Mouse (Mus musculus) heart, adult 2 months (tissue): Measurements from ENCODE around the gene Tbc1d16. TPM values are rescaled to one million over a fixed set of nuclear protein-coding genes. Genes with fewer than 3 reads are reported as not detected.
"Not testable (repeated sequence)": the region's sequence is repeated elsewhere in the genome, so short reads cannot be mapped to it uniquely, and the experiment has no call there.

Experiments
- DNase-seq, 2 experiments: peaks; one replicate each; pipeline ENCODE4 v3.0.0; 2021
- H3K27ac ChIP-seq: fragments of 200-600 bp; 2 replicates; pipeline ENCODE4 v1.8.1; 2022
- H3K27me3 ChIP-seq: fragments of 200-500 bp; 2 replicates; pipeline ENCODE4 v1.6.1; 2012; ENCODE audit warnings: mild to moderate bottlenecking, low read length, inconsistent platforms, mixed read lengths; ENCODE audit not compliant: control insufficient read depth, insufficient read depth
- H3K36me3 ChIP-seq: fragments of 200-500 bp; 2 replicates; pipeline ENCODE4 v1.6.1; 2012; ENCODE audit warnings: low read length, inconsistent platforms; ENCODE audit not compliant: control insufficient read depth, insufficient read depth
- H3K4me1 ChIP-seq: fragments of 200-500 bp; 2 replicates; pipeline ENCODE4 v1.6.1; 2011; ENCODE audit warnings: low read length; ENCODE audit not compliant: control insufficient read depth, insufficient read depth
- H3K4me3 ChIP-seq: fragments of 200-600 bp; 2 replicates; pipeline ENCODE4 v1.8.1; 2022
- H3K79me2 ChIP-seq: fragments of 200-500 bp; replicated peaks from 2 replicates; pipeline ENCODE4 v1.6.1; 2012; ENCODE audit warnings: mild to moderate bottlenecking, inconsistent platforms, low read length, moderate library complexity, mixed read lengths; ENCODE audit not compliant: control insufficient read depth, insufficient read depth
- H3K9ac ChIP-seq: fragments of 200-500 bp; 2 replicates; pipeline ENCODE4 v1.6.1; 2012; ENCODE audit warnings: low read depth, mild to moderate bottlenecking, control low read depth, inconsistent platforms, low read length, mixed read lengths
- CTCF ChIP-seq: fragments of 200-600 bp; IDR thresholded peaks from 2 replicates; pipeline ENCODE4 v1.8.1; 2022; ENCODE audit warnings: antibody characterized with exemption, mild to moderate bottlenecking, moderate library complexity
- EP300 ChIP-seq: fragments of 200-500 bp; IDR thresholded peaks from 2 replicates; pipeline ENCODE4 v1.6.1; 2011; ENCODE audit warnings: low read depth, low read length, control low read depth; ENCODE audit not compliant: insufficient read depth
- POLR2A ChIP-seq: fragments of 200-500 bp; IDR thresholded peaks from 2 replicates; pipeline ENCODE4 v1.6.1; 2011; ENCODE audit warnings: mild to moderate bottlenecking, low read depth, low read length, control low read depth; ENCODE audit not compliant: insufficient read depth
- WGBS: fragments of 180-500 bp; shearing (Covaris S2); methylation state at CpG from one replicate; pipeline ENCODE4 v1.1.7; 2018; 5-methylcytosine and 5-hydroxymethylcytosine counted together
- intact Hi-C: fragments of 180-260 bp; cut with DNase I; formaldehyde crosslinking; loops from one replicate; pipeline ENCODE4 v1.15.1; 2025
- polyA plus RNA-seq: library from polyadenylated mRNA; depleted of rRNA; stranded (reverse); fragments of >200 nt; gene quantifications from 2 replicates; pipeline ENCODE4 v1.2.3, GENCODE M21; 2012
- total RNA-seq, 2 experiments: library from RNA; stranded (reverse); gene quantifications; 2 replicates each; pipeline ENCODE4 v1.2.3; 2021

Gene Tbc1d16
- total and polyA plus RNA-seq, 3 experiments, result 26.0 to 73.7 (median 61.0) TPM

GRCm38 (mm10) chr11:119252854-119253541, 24.7 kb upstream of the Tbc1d16 start:
- Histone ChIP-seq H3K9ac (no peak overlapping the region), H3K27me3 (no peaks in the 10 kb centered on the region), H3K27ac (no peak overlapping the region), H3K4me1 (no peaks in the 10 kb centered on the region), H3K4me3 (no peak overlapping the region), H3K79me2 (no peaks in the 10 kb centered on the region), H3K36me3 (no peaks in the 10 kb centered on the region)
- WGBS, result 7% methylated on average over 22 of the region's 22 CpGs
- intact Hi-C loops, result no loop called here
- DNase-seq, result peak; percentile 28 to 43
- TF ChIP-seq EP300, result no peak
- TF ChIP-seq CTCF, result peak; percentile 73

GRCm38 (mm10) chr11:119250998-119251397, 22.7 kb upstream of the Tbc1d16 start:
- intact Hi-C loops, result no loop called here
- TF ChIP-seq POLR2A, result no peak
- TF ChIP-seq EP300, result no peak
- no peak for TF ChIP-seq CTCF
- Histone ChIP-seq H3K9ac (no peak overlapping the region), H3K4me3 (no peak overlapping the region), H3K36me3 (no peaks in the 10 kb centered on the region), H3K4me1 (no peaks in the 10 kb centered on the region), H3K27ac (no peak overlapping the region), H3K27me3 (no peaks in the 10 kb centered on the region), H3K79me2 (no peaks in the 10 kb centered on the region)
- WGBS, result 34% methylated on average over 17 of the region's 17 CpGs
- DNase-seq, result no peak

- Histone ChIP-seq H3K4me1 (no peaks in the 10 kb centered on the region), H3K27ac (no peak overlapping the region), H3K79me2 (no peaks in the 10 kb centered on the region), H3K27me3 (no peaks in the 10 kb centered on the region), H3K9ac (no peak overlapping the region), H3K36me3 (no peaks in the 10 kb centered on the region), H3K4me3 (no peak overlapping the region)
- DNase-seq, result peak; percentile 35 to 42
- no peak for TF ChIP-seq EP300
- TF ChIP-seq CTCF, result peak; percentile 81
- 16% methylated on average over 6 of the region's 6 CpGs for WGBS
- intact Hi-C loops, result loop anchor here (2.0 kb wide), 1 partner anchor 42 kb away; no protein-coding TSS in a partner anchor
These were observed 20.7 kb upstream of the Tbc1d16 start for GRCm38 (mm10) chr11:119249011-119249410.

GRCm38 (mm10) chr11:119245543-119245942, 17.2 kb upstream of the Tbc1d16 start:
- H3K36me3 ChIP-seq, H3K4me3 ChIP-seq, DNase-seq, H3K9ac ChIP-seq, H3K27ac ChIP-seq, H3K27me3 ChIP-seq, intact Hi-C loops, H3K4me1 ChIP-seq, H3K79me2 ChIP-seq: not testable (repeated sequence)
- WGBS, result 90% methylated on average over 6 of the region's 6 CpGs

GRCm38 (mm10) chr11:119239480-119239879, 11.2 kb upstream of the Tbc1d16 start:
- no peak for TF ChIP-seq EP300
- TF ChIP-seq CTCF, result no peak
- no peak for TF ChIP-seq POLR2A
- no peak for DNase-seq
- H3K4me1 ChIP-seq, result peaks cover 2% of the 10 kb centered on the region
- H3K27me3 ChIP-seq, result no peaks in the 10 kb centered on the region
- H3K79me2 ChIP-seq, result no peaks in the 10 kb centered on the region
- 97% methylated on average over 12 of the region's 12 CpGs for WGBS
- H3K4me3 ChIP-seq, result no peak overlapping the region
- H3K27ac ChIP-seq, result no peak overlapping the region
- H3K9ac ChIP-seq, result no peak overlapping the region
- intact Hi-C loops, result no loop called here
- no peaks in the 10 kb centered on the region for H3K36me3 ChIP-seq

GRCm38 (mm10) chr11:119238305-119238721, 10.0 kb upstream of the Tbc1d16 start:
- H3K4me1 ChIP-seq, result peaks cover 2% of the 10 kb centered on the region
- peak overlapping the region; percentile 35 for H3K4me3 ChIP-seq
- TF ChIP-seq CTCF (no peak), EP300 (0 out of 2 replicates have a peak, but pooled peaks have one; percentile 13), POLR2A (no peak)
- no peaks in the 10 kb centered on the region for H3K36me3 ChIP-seq
- H3K27ac ChIP-seq, result no peak overlapping the region
- H3K27me3 ChIP-seq, result no peaks in the 10 kb centered on the region
- intact Hi-C loops, result no loop called here
- 8% methylated on average over 11 of the region's 11 CpGs for whole genome bisulfite sequencing
- DNase-seq, result peak; percentile 64 to 73
- H3K79me2 ChIP-seq, result no peaks in the 10 kb centered on the region
- H3K9ac ChIP-seq, result no peak overlapping the region
